Mouse (Mus musculus) fibroblast of lung, adult 2 months (primary cell): ENCODE data around the gene Mafb.

Experiments used
- DNase-seq: peaks from one replicate; pipeline ENCODE4 v3.0.0-alpha.2; 2011; ENCODE audit warnings: low read depth

The Mafb gene

DNA sequence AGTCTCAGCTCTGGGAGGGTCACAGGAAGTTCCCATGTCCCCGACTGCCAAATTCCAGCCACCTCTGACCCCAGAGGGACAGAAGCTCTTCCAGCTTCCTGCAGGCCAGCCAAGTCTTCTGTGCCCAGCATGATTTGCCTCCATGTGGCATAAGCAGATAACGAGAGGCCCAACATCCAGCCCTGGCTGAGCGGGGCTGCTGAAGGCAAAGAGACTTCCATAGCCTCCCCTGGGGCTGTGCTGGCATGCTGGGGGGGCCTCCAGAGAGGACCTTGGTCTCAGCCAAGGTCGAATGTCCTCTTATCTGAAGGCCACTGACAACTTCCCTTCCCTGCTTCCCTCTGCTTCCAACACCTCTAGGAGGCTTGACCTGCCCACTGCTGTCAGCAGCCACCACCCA, 39.7 kb downstream of the Mafb start:
- no peak for DNase-seq

GRCm38 (mm10) chr2:160325105-160325644, 41.7 kb downstream of the Mafb start:
- no peak for DNase-seq

- no peak for DNase-seq
Measured at GRCm38 (mm10) chr2:160321829-160322228, 45.0 kb downstream of the Mafb start.

DNA sequence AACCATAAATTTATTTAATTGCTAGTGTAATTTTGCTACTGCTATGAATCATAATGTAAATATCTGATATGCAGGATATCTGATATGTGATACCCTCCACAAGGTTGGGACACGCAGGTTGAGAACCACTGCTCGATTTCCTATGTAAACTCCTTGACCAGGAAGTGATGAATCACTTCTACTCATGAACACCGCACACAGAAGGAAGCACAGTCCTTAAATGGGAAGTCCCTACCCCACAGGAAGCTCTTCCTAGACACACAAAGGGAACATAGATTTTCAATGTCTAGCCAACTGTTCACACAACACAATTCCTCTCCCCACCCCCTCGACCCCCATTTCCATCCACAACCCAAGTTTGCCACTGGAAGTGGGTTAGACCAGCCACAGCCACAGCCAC, 48.6 kb downstream of the Mafb start:
- DNase-seq, result no peak
